Mouse (Mus musculus): ENCODE data around the gene Rcan3.
A peak's percentile ranks its signal among the peaks of the same experiment; 100 is the strongest.

Rcan3 gene

DNA sequence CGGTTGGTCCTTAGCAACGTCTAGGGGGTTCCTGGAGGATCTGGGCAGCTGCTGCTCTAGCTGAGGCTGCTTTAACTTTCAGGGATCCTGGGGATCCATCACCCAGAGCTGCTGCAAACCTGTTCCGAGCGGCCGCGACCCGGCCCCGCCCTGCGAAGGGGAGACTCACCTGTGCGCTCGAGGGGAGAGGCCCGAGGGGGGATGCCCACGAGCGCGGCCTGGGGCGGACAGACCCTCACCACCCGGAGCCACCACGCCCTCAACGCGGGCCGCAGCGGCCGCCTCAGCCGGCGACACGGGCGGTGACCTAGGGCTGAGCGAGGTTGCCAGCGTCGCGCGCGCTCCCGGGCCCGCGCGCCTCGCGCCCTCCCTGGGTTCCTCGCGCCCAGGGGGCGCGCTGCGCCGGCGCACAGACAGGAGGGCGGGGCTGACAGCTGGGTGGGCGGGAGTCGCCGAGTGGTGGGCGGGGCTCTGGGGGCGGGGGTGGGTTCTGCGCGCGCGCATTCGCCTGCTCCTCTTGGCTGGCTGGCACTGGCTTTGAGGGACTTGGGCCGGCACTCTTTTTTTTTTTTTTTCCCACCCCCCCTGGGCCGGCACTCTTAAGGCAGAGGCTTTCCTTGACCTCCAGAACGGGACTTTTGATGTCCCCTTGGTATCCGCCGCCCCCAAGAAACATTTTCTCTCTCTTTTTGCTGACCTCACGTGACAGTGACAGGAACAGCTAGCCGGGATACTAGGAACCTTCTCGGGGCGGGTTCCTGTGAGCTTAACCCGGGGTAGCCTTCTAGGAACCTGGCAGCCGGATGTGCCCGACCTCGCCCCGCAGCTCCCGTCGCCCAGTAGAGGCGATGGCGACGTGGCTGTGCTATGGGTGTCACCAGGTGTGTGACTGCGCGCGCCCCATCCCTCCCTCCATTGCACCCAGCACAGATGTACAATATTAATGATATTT, at the start of gene Rcan3:
Rcan3 (minus strand) TSS at position 411 of the 952 bp plus-strand sequence.
- peak; percentile 82 for DNase-seq

DNA sequence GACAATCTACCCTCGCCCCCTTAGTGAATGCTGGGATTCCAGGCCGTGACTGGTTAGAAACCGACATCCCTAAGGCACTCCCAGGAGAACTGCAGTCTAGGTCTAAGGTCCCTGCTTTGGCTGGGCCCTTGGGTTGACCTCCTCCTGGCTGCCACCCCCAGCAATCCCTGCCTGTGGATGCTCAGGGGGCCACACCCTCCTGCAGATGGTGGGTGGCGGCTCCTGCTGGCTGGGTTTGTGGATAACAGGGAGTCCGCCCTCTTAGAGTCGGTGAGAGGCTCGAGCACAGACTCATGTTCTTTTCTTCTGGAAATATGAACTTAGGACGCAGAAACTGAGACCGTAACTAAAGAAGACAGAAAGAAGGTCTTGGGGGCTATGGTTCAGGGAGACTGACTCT, 46.7 kb upstream of the Rcan3 start:
- no peak for DNase-seq

DNA sequence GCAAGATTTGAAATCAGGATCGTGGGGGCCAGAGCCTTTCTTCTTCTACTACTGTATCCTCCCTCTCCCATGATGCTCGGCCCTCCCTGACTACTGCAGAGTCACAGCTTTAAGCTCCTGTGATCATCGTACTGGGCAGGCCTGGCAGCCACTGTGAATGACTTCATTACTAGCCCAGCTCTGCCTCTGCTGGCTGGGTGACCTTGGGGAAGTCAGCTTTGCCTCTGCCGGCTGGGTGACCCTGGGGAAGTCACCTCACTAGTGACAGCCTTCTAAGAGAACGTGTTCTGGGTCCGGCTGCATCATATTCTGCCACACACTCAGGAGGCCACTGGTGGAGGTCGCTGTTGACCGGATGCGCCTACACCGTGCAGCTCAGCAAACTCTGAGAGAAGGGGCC, 44.2 kb upstream of the Rcan3 start:
- no peak for DNase-seq

DNA sequence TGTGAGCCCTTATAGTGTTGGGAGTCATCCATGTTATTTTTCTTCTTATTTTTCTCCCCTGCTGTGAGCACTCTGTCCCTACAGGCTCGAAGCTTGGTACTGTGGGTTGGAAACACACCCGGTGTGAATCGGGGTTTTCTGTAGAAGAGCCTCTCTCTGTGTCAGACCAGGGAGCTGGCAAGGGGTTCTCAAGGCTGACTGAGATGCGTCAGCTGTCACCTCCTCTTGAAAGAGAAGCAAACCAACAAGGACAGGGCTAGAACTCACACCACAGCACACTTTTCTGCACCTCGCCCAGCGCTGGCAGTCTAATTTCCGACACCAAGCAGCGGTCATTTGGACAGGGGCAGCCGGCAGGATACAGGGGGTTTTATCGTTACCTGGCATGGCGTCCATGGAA, 29.8 kb upstream of the Rcan3 start:
- no peak for DNase-seq

DNA sequence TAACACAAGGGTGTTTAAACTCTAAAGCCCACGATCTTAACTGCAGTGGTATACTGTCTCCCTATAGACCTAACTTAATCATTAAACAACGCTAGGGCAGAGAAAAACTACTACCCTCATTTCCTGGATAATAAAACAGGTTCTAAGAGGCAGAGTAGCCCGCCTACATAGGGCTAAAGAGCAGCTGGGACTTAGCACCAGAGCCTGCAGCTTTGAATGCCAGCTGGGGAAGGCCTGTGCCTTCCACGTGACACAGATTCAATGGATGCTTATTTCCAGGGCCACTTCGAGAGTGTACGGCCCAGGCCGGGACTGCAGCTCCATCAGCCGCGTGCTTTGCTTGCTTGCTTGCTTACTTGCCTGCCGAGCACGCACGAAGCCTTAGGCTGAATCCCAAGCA, 19.9 kb upstream of the Rcan3 start:
- no peak for DNase-seq

DNA sequence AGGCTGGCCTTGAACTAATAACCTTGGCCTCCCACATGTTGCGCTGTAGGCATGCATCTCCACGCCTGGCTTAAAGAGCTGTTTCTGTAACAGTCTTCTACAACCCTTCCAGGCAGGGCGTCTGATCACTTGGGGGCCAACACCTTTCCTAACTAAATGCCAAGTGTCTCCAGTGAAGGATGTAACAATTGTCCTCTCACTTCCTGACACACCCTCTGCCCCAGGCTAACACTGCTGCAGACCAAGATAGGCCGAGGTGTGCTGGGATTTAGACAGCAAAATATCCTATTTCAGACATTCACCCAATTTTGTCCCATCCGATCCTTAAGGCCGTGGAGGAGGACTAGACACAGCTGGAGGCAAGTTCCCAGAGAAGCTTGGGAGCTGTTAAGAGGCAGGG, 19.5 kb upstream of the Rcan3 start:
- DNase-seq = peak; percentile 18

DNA sequence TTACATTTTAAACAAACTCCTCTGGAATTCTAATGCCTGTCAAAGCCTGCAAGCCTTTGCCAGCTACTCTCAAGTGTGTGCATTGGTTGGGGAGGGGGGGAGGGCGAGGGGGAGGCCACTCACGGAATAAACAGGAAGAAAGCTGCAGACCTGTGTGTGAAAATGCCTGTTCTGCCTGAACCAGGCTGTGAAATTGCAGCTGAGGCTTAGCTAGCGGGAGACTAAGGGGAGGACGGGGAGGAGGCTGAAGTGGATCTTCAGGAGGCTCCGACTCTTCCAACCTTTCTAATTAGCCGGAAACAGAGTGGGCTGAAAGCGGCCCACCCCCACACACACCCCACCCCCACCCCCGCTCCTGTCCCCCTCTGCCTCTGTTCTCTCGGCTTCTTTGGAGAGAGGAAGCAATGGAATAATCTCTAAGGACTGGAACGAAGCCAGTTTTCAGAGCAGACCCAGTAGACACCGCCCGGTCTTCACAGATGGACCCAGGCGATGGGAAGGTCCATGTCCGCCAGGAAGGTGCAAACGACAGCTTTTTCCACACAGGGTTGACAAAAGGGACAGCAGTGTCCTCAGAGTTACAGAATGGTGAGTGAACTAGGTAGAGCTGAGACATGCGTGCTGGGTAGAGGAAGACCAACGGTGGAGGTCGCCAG, 17.8 kb upstream of the Rcan3 start:
- no peak for DNase-seq

DNA sequence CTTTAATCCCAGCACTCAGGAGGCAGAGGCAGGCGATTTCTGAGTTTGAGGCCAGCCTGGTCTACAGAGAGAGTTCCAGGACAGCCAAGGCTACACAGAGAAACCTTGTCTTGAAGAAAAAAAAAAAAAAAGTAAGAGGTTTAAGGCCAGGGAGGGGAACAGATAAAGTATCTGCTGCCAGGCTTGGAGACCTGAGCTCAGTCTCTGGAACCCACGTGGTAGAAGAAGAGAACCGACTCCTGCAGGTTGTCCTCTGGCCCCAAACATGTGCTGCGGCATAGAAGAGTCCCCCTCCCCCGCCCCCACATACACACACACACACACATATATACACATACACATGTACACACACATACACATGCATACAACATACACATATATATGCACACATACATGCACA, 8.8 kb upstream of the Rcan3 start:
- no peak for DNase-seq

DNA sequence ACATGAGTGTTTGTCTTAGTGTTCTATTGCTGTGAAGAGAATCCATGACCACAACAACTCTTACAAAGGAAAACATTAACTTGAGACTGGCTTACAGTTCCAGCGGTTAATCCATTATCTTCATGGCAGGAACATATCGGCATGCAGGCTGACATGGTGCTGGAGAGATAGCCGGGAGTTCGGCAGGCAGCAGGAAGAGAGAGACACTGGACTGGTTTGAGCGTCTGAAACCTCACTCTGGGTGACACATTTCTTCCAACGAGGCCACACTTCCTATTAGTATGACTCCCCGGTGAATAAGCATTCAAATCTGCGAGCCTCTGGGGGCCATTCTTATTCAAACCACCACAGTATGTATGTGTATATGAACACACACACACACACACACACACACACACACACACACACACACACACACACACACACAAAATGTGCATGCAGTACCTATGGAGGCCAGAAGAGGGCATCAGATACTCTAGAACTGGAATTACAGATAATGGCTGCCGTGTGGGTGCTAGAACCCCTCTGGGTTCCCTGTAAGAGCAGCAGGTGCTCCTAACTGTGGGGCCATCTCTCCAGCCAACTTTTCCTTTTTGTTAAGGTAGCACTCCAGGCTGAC, 6.4 kb upstream of the Rcan3 start:
- DNase-seq = peak; percentile 50

DNA sequence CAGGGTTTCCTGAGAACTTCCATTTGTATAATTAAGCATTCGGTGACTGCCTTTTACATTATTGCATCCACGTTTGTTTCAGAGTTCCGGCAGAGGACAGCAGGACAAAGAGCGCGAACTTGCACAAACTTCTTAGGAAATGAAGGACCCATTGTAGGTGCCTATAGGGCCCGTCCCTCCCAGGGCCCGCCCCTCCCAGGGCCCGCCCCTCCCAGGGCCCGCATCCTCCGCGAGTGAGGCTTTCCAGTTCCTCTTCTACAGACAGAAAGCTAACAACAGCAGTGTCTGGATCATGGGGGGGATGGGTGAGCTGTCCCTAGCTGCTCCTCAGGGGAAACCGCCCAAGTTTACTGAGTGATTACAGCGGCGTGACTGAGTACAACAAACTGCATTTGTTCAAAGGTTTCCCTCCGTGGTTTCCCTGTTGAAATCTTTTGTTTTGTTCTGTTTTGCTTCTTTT, 5.6 kb upstream of the Rcan3 start:
- peak; percentile 53 for DNase-seq

DNA sequence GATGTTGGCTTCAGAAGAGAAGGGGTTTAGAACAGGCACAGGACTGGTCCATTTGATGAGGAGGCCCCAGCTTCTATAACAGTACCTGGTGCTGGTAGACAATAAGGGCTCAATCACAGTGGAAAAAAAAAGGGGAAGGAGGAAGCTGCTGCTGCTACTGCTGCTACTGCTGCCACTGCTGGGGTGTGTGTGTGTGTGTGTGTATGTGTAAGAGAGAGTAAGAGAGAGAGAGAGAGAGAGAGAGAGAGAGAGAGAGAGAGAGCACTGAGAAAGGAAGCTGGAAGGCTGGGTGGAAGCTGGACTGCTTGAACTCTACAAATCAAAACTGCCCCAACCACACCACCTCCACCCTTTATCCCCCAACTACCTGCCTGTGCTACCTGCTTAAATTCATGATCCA, 4.3 kb upstream of the Rcan3 start:
- no peak for DNase-seq

DNA sequence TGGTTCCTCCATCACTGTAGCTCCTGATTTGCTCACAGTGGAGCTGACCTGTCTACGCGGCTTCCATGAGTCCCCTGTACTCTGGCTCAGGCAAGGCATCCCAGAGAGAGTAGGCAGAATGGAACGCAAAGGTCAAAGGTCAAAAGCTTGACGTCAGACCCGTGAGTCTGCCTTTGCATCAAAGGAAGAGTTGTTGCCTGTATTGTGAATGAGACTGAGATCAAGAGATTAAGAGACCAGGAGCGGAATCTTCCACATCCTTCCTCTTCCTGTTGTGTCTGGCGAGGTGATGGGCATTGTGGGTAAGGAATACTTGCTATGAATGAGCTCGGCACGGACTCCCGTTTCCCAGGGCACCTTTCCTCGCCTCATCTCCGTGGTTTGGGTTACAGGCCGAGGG, 2.6 kb upstream of the Rcan3 start:
- DNase-seq = peak; percentile 45

DNA sequence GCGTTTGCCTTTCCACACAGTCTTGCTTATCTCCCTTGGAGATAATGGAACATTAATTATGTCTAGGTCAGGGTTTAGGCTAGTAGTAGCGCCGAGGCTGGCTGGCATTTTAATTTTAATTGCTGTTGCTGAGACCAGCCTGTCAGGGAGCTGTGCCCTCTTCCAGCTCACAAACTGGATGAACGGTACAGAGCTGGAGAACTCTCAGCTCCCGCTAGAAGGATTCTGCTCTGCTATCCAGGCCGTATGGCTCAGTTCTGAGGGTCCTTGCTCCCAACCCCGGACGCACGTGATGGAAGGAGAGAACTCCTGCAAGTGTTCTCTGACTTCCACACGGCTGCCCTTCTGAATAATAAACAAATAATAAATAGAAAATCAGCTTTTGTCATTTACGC, 739 bp upstream of the Rcan3 start:
- no peak for DNase-seq

DNA sequence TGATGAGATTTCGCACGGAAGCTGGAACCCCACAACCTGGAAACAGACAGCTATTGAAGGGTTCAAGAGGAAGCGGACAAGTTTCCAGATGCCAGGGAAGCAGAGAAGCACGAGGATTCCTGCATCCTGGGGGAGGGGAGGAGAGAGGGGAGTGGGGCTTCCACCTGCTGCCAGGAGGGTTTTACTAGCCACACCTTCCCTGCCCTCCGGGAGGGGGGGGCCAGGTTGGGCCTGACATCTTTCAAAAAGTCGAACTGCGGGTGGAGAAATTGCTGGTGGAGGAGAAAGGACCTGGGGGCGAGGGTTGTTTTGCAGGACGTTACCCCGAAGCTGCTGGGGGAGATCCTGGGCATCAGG, 589 bp downstream of the Rcan3 start:
- DNase-seq = no peak

DNA sequence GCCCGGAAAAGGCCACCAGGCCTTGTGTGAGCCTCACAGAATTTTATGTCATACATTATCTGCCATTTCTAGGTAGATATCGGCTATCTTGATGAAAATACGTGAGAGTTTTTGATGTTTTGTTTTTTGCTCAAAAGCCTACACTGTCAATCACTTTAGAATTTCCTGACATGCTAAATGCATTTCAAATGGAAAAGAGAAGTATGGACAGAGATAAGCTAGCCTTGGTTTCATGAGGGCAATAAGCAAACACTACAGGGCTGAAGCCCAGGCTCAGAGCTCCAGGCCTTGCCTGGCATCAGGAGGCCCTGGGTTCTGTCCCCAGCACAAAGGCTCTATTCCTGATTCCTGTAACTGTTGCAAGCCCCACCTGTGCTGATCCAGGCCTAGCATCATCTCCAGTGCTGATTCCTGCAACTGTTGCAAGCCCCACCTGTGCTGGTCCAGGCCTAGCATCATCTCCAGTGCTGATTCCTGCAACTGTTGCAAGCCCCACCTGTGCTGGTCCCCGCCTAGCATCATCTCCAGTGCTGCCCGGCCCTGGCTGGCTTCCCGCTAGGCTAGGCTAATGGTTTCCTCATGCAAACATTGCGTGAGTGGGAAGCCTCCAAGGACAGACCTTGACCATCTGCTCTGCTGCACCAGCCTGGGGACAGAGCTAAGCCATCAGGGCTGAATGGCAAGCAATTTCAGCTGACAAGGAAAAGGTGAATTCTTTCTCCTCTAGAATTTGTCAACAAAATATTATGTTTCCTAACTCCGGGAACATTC, 3.5 kb downstream of the Rcan3 start:
- no peak for DNase-seq

DNA sequence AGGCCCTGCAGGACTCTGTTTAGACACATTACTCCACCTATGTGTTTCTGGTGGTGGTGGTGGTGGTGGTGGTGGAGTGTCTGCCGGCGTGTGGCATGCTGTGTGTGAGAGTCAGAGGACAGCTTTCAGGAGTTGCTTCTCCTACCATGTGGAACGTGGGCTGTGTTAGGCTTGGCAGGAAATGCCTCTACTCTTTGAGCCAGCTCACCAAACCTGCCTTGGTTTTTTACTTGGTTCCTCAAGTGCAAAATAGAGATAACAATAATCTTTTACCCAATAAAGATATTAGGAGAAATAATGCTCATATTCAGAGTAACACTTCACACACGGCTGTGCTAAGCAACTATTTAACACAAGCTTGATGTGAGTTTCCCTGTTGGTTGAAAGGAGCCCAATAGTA, 4.3 kb downstream of the Rcan3 start:
- DNase-seq = no peak

DNA sequence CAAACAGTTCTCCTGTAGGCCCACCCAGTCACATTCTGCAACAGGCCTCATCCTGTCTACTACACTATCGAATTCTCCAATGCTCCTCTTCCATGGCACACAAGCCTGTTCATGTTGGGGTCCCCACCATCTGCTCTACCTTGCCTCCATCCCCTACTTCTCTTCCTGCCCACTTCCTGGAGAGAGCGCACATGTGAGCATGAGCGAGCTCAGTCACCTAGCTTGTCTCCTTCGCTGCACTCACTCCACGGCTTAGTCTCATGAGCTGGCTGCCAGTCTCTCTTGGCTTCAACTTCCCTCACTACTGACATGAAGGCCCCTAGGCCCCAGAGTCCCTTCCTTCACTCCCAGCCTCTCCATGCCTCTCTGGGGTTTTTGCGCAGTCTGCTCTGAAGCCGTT, 7.1 kb downstream of the Rcan3 start:
- no peak for DNase-seq

DNA sequence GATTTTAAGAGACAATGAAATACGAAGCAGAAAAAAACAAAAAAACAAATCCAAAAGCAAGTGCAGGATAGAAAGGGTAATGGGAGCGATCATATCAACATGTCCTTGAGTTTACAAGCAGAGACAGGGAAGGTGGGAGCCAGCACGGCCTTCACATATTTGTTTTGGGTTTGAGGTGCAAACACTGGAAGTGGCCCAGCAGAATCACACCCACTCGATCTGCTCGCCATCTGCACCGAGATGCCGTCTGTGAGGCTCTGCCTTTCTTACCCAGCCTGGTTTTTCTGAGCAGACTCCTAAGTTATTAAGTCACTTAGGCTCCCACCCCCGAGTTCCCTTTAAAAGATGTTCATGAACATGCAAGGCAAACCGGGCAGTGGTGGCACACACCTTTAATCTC, 8.0 kb downstream of the Rcan3 start:
- no peak for DNase-seq

DNA sequence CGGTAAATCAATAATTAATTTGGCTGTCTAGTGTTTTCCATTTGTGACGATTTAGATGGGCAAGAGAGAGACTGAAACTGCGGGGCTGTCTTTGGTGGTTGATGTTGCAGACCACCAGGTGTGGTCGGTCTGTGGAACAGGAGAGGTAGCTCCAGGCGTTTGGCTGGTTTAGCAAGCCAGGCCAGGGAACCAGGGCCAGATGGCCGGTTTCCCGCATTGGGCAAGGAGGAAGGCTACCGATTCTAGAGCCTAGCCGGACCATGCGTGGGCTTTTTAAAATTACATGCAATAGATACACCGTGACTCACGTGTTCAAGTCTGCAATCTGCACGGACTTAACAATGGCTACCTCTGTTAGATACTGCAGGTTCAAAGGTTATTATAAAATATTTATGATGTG, 12.7 kb downstream of the Rcan3 start:
- DNase-seq = no peak

DNA sequence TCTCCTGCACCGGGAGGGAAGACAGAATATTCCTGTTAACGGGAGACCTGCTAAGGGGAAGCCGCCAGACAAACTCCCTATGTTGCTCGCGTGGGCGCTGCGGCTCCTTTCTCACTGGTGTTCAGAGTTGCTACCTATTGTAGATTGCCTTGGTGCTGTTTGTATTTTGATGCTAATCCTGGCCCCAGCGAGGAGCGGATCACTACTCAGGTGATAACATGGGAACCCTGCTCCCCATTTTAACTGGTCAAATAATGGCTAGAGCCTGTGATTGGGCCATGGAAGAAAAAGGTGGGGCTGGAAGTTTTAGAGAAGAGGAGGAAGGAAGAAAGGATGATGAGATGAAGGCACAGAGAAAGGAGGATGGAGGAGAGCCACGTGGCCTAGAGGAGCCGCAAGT, 13.2 kb downstream of the Rcan3 start:
- DNase-seq = no peak

DNA sequence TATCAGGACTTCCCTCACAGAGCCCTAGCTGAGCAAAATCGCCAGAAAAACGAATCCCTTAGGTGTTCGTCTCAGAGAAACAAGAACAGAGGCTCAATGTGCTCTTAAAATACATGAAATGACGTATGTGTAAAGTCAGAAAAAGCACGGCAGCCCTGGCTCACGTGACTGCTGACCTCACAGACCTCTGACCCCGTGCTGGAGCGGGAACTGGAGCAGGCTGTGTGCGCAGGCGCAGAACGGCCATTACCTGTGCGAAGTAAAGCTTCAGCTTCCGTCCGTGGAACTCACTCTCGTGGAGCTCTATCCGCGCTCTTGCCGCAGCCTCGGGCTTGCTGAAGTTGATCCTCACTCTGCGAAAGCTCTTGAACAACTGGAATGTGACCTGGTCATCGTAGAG, 13.7 kb downstream of the Rcan3 start:
- DNase-seq = no peak

DNA sequence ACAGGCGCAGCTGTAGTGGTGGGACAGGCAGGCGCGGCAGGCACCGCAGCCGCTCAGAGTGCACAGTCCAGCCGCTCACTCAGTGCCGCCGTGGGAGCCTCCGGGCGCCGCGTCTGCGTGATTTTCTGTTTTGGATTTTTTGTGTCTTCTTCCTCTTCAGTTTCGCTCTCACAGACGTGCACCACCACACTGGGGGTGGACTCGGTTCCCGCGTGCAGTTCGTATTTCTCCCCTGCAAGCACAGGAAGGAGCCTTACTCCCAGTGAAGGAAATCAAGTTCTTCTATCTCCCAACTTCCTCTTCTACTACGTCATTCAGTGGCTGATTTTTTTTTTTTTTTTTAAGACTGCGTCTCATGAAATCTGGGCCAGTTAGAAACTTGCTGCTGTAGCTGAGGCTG, 17.3 kb downstream of the Rcan3 start:
- no peak for DNase-seq

DNA sequence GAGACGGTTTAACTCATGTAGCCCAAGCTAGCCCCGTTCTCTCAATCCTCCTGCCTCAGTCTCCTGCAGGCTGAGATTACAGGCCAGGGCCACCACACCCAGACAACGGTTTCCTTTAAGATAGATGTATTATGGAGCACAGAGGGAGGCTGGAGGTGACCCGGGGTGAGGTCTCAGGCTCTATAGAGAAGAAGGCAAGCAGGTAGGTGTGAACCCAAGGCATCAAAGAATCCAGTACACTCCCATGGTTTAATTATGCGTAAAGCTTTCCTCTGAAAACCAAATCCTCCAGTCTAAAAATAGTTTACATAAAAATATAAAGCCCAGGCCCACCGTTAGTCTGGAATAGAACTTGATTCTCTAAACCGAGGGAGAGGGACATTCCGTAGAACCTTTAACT, 20.2 kb downstream of the Rcan3 start:
- no peak for DNase-seq
